Mouse (Mus musculus) myocyte (in vitro differentiated cells): ENCODE data around the gene Zfp423.

Source experiments
- CEBPB ChIP-seq: IDR thresholded peaks from 2 replicates; pipeline ENCODE4 v1.6.1; 2011; ENCODE audit warnings: mild to moderate bottlenecking, moderate library complexity; ENCODE audit not compliant: poor library complexity, insufficient read depth, severe bottlenecking
- E2F4 ChIP-seq: IDR thresholded peaks from one replicate; pipeline ENCODE4 v1.6.1; 2011; ENCODE audit warnings: mild to moderate bottlenecking, control low read depth, moderate library complexity; ENCODE audit not compliant: insufficient read depth
- MAX ChIP-seq: IDR thresholded peaks from one replicate; pipeline ENCODE4 v1.6.1; 2011; ENCODE audit warnings: low read depth, mild to moderate bottlenecking, control low read depth
- MYOG ChIP-seq, 3 experiments: IDR thresholded peaks; one replicate each; pipeline ENCODE4 v1.6.1; 2011; ENCODE audit warnings: control low read depth in 2 of 3, low read depth in 2 of 3, mild to moderate bottlenecking in 2 of 3; ENCODE audit not compliant: insufficient read length in 2 of 3, control insufficient read depth in 1 of 3, insufficient read depth in 1 of 3
- POLR2A ChIP-seq: IDR thresholded peaks from one replicate; pipeline ENCODE4 v1.6.1; 2011; ENCODE audit warnings: low read depth, mild to moderate bottlenecking, control low read depth, moderate library complexity; ENCODE audit not compliant: insufficient read length
- POLR2AphosphoS2 ChIP-seq: IDR thresholded peaks from one replicate; pipeline ENCODE4 v1.6.1; 2011; ENCODE audit warnings: low read depth, control low read depth; ENCODE audit not compliant: insufficient read length
- TCF12 ChIP-seq: IDR thresholded peaks from one replicate; pipeline ENCODE4 v1.6.1; 2011; ENCODE audit warnings: mild to moderate bottlenecking, control low read depth; ENCODE audit not compliant: poor library complexity, insufficient read depth, severe bottlenecking
- USF1 ChIP-seq: IDR thresholded peaks from one replicate; pipeline ENCODE4 v1.6.1; 2011; ENCODE audit warnings: low read depth, mild to moderate bottlenecking, control low read depth, moderate library complexity

- no peak for TF ChIP-seq TCF12
- no peak for TF ChIP-seq USF1
- TF ChIP-seq E2F4, result no peak
- TF ChIP-seq POLR2AphosphoS2, result no peak
- TF ChIP-seq MYOG (IDR thresholded peaks at IDR 0.05; ENCODE audit: control insufficient read depth in 1 of 3, insufficient read depth in 1 of 3, insufficient read length in 2 of 3, low read depth in 2 of 3), result no peak
- TF ChIP-seq MAX, result no peak
- TF ChIP-seq POLR2A, result no peak
- TF ChIP-seq CEBPB, result no peak
Observed at GRCm38 (mm10) chr8:87875452-87875851, 83.9 kb downstream of the Zfp423 start.
